Mouse (Mus musculus) B cell, adult (primary cell): ENCODE measurements around the gene Gstm5. TPM values are rescaled to one million over a fixed set of nuclear protein-coding genes. Genes with fewer than 3 reads are reported as not detected.

Source experiments
- total RNA-seq: library from RNA; stranded (reverse); gene quantifications from 4 replicates; pipeline ENCODE4 v1.2.4, GENCODE M21; 2023; ENCODE audit not compliant: inconsistent age

Gene Gstm5
- not detected in 4 replicates for total RNA-seq

DNA sequence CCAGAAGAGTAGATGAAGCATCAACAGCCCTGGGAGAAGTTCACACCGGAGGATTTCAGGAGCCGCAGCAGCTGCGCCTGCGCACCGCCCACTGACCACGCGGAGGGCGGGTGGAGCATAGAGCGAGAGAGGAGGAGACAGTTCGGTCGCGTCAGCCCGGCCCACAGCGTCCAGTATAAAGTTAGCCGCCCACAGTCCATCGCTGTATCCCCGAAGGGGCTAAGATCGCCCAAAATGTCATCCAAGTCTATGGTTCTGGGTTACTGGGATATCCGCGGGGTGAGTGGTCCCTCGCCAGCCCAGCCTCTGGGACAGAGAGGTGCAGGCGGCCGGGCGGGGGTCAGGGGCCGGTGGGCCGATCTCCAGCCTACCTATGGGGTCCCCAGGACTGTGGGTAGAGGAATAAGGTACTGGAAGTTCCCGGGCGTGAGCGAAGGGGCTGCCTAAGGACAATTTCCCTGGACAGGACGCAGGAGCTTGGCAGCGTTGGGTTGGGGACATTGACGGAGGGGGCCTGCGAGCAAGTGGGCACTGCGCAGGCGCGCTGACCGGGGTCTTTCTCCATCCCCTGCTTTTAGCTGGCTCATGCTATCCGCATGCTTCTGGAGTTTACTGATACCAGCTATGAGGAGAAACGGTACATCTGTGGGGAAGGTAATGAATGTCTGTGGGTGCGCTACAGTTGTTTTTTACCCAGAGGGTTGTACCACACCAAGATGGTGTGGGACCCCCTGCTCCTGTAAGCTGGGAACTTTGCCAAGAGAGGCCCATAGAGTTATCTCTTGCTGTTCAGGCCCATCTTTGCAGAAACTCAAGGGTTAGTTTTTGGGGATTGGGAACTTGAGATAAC, at the start of gene Gstm5:
Gene Gstm5 (plus strand): TSS at position 102 of the 850 bp plus-strand sequence.

DNA sequence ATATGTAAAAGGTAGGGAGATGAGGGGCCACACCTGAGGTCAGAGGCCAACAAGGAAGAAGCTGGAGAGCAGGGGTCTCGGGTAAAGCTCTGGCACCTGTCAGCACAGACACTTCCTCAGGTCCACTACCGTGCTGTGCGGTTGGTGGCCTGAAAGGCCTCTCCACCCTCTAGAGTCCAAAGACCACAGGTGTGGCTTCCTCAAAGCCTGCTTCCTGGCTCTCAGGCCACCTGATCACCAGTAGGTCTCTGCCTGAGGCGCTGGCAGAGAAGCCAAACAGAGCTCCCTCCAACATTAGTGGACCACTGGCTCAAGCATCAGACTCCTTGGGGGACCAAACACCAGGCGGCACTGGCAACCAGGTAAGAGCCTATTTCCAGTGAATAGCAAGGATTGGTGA, 18.6 kb upstream of the Gstm5 start, which contains the start of gene Eps8l3:
Gene Eps8l3 (plus strand): TSS at position 225 of the 400 bp plus-strand sequence.

DNA sequence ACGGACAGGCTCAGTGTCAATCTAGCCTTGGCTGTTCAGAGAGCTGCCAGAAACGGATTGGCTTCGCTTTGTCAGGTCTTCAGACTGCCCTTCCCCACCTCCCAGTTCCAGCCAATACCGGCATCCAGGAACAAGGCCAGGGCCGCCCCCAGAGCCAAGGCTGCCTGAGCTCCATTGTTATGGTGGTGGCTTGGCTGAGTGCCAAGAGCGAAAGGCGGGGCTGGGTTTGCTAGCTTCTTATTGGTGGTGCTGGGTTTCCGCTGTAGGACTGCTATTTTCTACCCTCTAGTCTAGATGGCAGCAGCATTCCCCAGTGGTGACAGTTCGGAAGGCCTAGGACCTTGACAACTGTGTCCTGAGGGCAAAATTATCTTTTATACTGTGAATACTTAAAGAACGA, 36.0 kb downstream of the Gstm5 start, which contains the start of gene Gstm7:
Gene Gstm7 (minus strand): TSS at position 148 of the 400 bp plus-strand sequence.

DNA sequence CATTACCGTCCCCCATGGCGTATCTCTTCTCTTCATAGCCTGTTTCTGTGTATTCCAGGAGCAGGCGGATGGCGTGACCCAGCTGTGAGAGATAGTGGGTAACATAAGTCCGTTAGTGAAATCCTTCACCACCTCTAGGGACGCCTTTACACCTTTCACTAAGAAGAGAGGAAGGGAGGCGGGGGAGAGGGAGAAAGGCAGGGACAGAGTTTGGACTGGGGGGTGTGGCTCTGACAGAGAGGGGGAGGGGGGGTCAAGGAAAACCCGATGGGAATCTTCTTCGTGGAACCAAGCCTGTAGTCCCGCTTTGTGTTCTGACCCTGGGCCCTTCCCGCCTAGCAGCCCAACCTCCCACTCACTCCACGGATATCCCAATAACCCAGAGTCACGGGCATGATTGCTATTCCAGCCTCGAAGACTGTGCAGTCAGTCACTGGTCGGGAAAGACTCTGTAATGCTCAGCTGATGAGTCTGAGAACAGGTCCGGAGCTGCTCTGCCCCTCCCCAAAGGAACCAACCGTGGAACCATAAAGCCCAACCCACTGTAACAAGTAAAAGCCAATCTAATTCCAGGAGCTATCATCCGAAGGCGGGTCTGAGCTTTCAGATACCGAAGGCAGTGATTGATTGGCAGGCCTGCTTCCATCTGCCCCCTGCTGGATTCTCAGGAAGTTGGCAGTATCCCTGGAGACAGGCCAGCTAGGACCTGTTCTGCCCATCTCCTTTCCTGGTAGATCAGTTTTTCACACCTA, 47.8 kb downstream of the Gstm5 start, which contains the start of gene Gstm6:
Gene Gstm6 (minus strand): TSS at position 511 of the 752 bp plus-strand sequence.

Other genes starting within 250 kb of the Gstm5 start
- 66.3 to 72.5 TPM (median 68.1 TPM) in 4 replicates for gene Ahcyl1, start 199.3 kb upstream of the Gstm5 start, total RNA-seq
- 6.3 to 8.0 TPM (median 6.8 TPM) in 4 replicates for gene Csf1, start 135.4 kb upstream of the Gstm5 start, total RNA-seq
- gene Eps8l3, start 18.6 kb upstream of the Gstm5 start, total RNA-seq = not detected in 4 replicates
- gene Gstm7, start 36.0 kb downstream of the Gstm5 start, total RNA-seq = 3.0 to 3.4 TPM (median 3.2 TPM) in 4 replicates
- not detected in 4 replicates for gene Gstm6, start 47.9 kb downstream of the Gstm5 start, total RNA-seq
- gene Gstm3, start 73.5 kb downstream of the Gstm5 start, total RNA-seq = not detected in 4 replicates
- gene Gstm2, start 90.6 kb downstream of the Gstm5 start, total RNA-seq = 0.51 TPM in 1 of 4 replicates, not detected in the others
- gene Gstm1, start 122.2 kb downstream of the Gstm5 start, total RNA-seq = 11.9 to 14.4 TPM (median 12.6 TPM) in 4 replicates
- 4.1 to 6.6 TPM (median 4.8 TPM) in 4 replicates for gene Gstm4, start 149.1 kb downstream of the Gstm5 start, total RNA-seq
- 29.2 to 32.0 TPM (median 29.8 TPM) in 4 replicates for gene Ampd2, start 190.8 kb downstream of the Gstm5 start, total RNA-seq
- not detected in 4 replicates for gene Gnat2, start 197.0 kb downstream of the Gstm5 start, total RNA-seq